Mouse (Mus musculus) G1E-ER4 (cell line): Measurements from ENCODE around the gene Chd5. TPM values are rescaled to one million over a fixed set of nuclear protein-coding genes. Genes with fewer than 3 reads are reported as not detected.

ENCODE experiments used
- GATA1 ChIP-seq: IDR thresholded peaks from one replicate; pipeline ENCODE4 v1.8.0; 2012; ENCODE audit warnings: low read length, inconsistent platforms
- polyA plus RNA-seq: library from polyadenylated mRNA; stranded (reverse); fragments of >175 nt; gene quantifications from 2 replicates; pipeline ENCODE4 v1.2.3, GENCODE M21; 2012

Chd5 gene
- polyA plus RNA-seq, 1 experiment, result 0.04 TPM

GRCm38 (mm10) chr4:152340584-152341284 is 2.3 kb downstream of the Chd5 start:
- no peak for TF ChIP-seq GATA1

- TF ChIP-seq GATA1, result no peak
Measured at GRCm38 (mm10) chr4:152343296-152343695, 4.8 kb downstream of the Chd5 start.

- no peak for TF ChIP-seq GATA1
Measured at GRCm38 (mm10) chr4:152344651-152345050, 6.2 kb downstream of the Chd5 start.

GRCm38 (mm10) chr4:152345120-152345889 is 6.9 kb downstream of the Chd5 start:
- TF ChIP-seq GATA1, result no peak

- TF ChIP-seq GATA1, result no peak
Measured at GRCm38 (mm10) chr4:152349837-152350381, 11.5 kb downstream of the Chd5 start.

- TF ChIP-seq GATA1, result no peak
Measured at GRCm38 (mm10) chr4:152350722-152351421, 12.4 kb downstream of the Chd5 start.

- TF ChIP-seq GATA1, result no peak
Measured at GRCm38 (mm10) chr4:152351422-152352305, 13.2 kb downstream of the Chd5 start.

GRCm38 (mm10) chr4:152353886-152354637 is 15.6 kb downstream of the Chd5 start:
- no peak for TF ChIP-seq GATA1

- TF ChIP-seq GATA1, result no peak
Measured at GRCm38 (mm10) chr4:152355672-152356071, 17.2 kb downstream of the Chd5 start.

GRCm38 (mm10) chr4:152359700-152360099 is 21.2 kb downstream of the Chd5 start:
- TF ChIP-seq GATA1, result no peak

GRCm38 (mm10) chr4:152360855-152361254 is 22.4 kb downstream of the Chd5 start:
- TF ChIP-seq GATA1, result no peak

GRCm38 (mm10) chr4:152362180-152362579 is 23.7 kb downstream of the Chd5 start:
- no peak for TF ChIP-seq GATA1

- no peak for TF ChIP-seq GATA1
Measured at GRCm38 (mm10) chr4:152365228-152365627, 26.8 kb downstream of the Chd5 start.

- TF ChIP-seq GATA1, result no peak
Measured at GRCm38 (mm10) chr4:152382528-152383252, 44.2 kb downstream of the Chd5 start.

GRCm38 (mm10) chr4:152385644-152386043 is 47.2 kb downstream of the Chd5 start:
- TF ChIP-seq GATA1, result no peak
